In the genomic region with DNA sequence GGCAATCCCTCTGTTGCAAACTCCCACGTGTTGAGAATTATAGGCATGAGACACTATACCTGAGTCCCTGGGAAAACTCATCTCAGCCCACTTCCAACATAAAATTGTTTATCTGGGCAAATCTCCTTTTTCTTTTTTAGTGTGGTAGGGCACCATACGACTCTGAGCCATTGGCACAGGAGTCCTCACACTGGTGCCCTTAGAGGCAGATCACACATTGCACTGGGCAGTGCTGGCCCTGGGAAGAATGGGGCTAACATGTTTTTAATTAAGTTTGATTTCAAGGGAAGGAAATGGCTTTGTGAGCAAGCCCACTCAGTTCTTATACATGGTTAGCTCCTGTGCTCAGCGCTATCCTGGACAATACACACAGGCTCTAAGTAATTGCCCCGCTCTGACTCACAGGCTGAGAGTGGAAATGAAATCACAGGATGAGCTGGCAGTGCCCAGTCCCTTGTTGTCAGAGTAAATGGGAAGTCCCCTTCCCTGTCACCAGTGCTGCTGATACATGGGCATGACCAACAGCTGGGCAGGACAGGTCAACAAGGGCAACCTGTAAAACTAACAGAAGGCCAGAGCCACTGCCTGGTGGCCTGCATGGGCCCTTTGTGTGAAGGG, we compare ENCODE assay signal across 12 mouse cellular contexts.
DNase-seq lines count a peak whose midpoint lies in the region; ATAC-seq and TF ChIP-seq lines count a peak whose summit lies in the region.
"Had no signal": no experiment of that assay in that cellular context is flagged by ENCODE, and none has a peak within 500 bp of the region (broad histone marks: within the 10 kb centered on the region; RNA-seq: fewer than 3 reads in every experiment).

No protein-coding gene starts in this region.

- H3K9ac ChIP-seq in lung, postnatal 0 days (replicated peaks; ENCODE audit: low read depth) = no peak overlapping the region
- H3K9ac ChIP-seq in limb, embryonic 12.5 days (replicated peaks) = no peak overlapping the region

- peak; percentile 90 for ATAC-seq in lung, postnatal 0 days
- peak; percentile 48; the same call in 1 of the 2 replicates for ATAC-seq in limb, embryonic 12.5 days (ENCODE audit: insufficient number of reproducible peaks, insufficient read depth, low FRiP score, low TSS enrichment, low read depth)

- TF ChIP-seq EP300 in lung, postnatal 0 days (IDR thresholded peaks at IDR 0.05) = no peak; the same call in 1 of the 2 replicates

- TF ChIP-seq CTCF in lung, postnatal 0 days (IDR thresholded peaks at IDR 0.05) = no peak

- no peaks in the 10 kb centered on the region for H3K27me3 ChIP-seq in lung, postnatal 0 days (replicated peaks; ENCODE audit: insufficient read depth, low read length)
- H3K27me3 ChIP-seq in limb, embryonic 12.5 days = no peaks in the 10 kb centered on the region

- no peaks in the 10 kb centered on the region for H3K9me3 ChIP-seq in lung, postnatal 0 days (ENCODE audit: low read length)
- H3K9me3 ChIP-seq in limb, embryonic 12.5 days = no peaks in the 10 kb centered on the region

- no peaks in the 10 kb centered on the region for H3K36me3 ChIP-seq in lung, postnatal 0 days (ENCODE audit: insufficient read depth, low read length)
- no peaks in the 10 kb centered on the region for H3K36me3 ChIP-seq in limb, embryonic 12.5 days

- H3K4me1 ChIP-seq in lung, postnatal 0 days (ENCODE audit: insufficient read depth, low read depth, low read length) = no peaks in the 10 kb centered on the region
- peaks cover 21% of the 10 kb centered on the region for H3K4me1 ChIP-seq in limb, embryonic 12.5 days (replicated peaks)

- H3K27ac ChIP-seq in lung, postnatal 0 days (ENCODE audit: low read length) = no peak overlapping the region
- peak overlapping the region; percentile 5; the same call in 1 of the 2 replicates for H3K27ac ChIP-seq in limb, embryonic 12.5 days
- H3K27ac ChIP-seq: heart, adult 2 months had no signal

- no peak overlapping the region for H3K4me3 ChIP-seq in lung, postnatal 0 days (ENCODE audit: low read depth, low read length)
- no peak overlapping the region for H3K4me3 ChIP-seq in limb, embryonic 12.5 days (replicated peaks)
- H3K4me3 ChIP-seq: heart, adult 2 months had no signal

- WGBS in lung, postnatal 0 days = 74% methylated on average over 4 of the region's 4 CpGs
- 26% methylated on average over 4 of the region's 4 CpGs for WGBS in limb, embryonic 12.5 days

- DNase-seq in lung, postnatal 0 days (ENCODE audit: low spot score) = peak; percentile 34
- DNase-seq in lung, adult 18-20 months = no peak
- DNase-seq in MN1 (ENCODE audit: low spot score) = peak; percentile 65
- DNase-seq in adrenal gland, postnatal 25 days = peak; percentile 42
- no peak for DNase-seq in ovary, adult 18-20 months (ENCODE audit: low spot score)
- DNase-seq in ovary, postnatal 10 days (ENCODE audit: low spot score) = no peak
- no peak for DNase-seq in kidney, adult 11 months
- DNase-seq: cerebellum, postnatal 36 days; heart, adult 2 months; heart, postnatal 10 days; kidney, postnatal 25 days had no signal

- no peak overlapping the region for H3K4me2 ChIP-seq in lung, postnatal 0 days (replicated peaks; ENCODE audit: low read depth, low read length)
- H3K4me2 ChIP-seq in limb, embryonic 12.5 days = no peak overlapping the region

Comparison
In these comparisons a context has a peak if more than half of its experiments do, and no peak if none do; other contexts are left out.
1. DNase-seq: peak in lung, postnatal 0 days (single experiment), MN1 (single experiment) and adrenal gland, postnatal 25 days (single experiment); none in lung, adult 18-20 months (0 of 2), ovary, adult 18-20 months (single experiment), ovary, postnatal 10 days (single experiment) and kidney, adult 11 months (single experiment).